Mouse (Mus musculus) lung, postnatal 0 days (tissue): ENCODE results near the gene I830077J02Rik.

ENCODE experiments used
- CTCF ChIP-seq: IDR thresholded peaks from 2 replicates; pipeline ENCODE4 v1.5.1; 2016; ENCODE audit warnings: antibody characterized with exemption, mild to moderate bottlenecking
- EP300 ChIP-seq: IDR thresholded peaks from 2 replicates; pipeline ENCODE4 v1.6.1; 2016; ENCODE audit warnings: antibody characterized with exemption, mild to moderate bottlenecking, control low read depth

GRCm38 (mm10) chr3:105900716-105901115, 31.7 kb downstream of the I830077J02Rik start:
- TF ChIP-seq CTCF (no peak), EP300 (no peak)
